ENCODE assay signal across 9 mouse cellular contexts in genomic region chr9:54738376-54738775, GRCm38 (mm10). TPM values are rescaled to one million over a fixed set of nuclear protein-coding genes. Genes with fewer than 3 reads are reported as not detected.
DNase-seq lines count a peak whose midpoint lies in the region; ATAC-seq lines count a peak whose summit lies in the region.
"Had no signal": no experiment of that assay in that cellular context is flagged by ENCODE, and none has a peak within 500 bp of the region (broad histone marks: within the 10 kb centered on the region; RNA-seq: fewer than 3 reads in every experiment).

No protein-coding gene starts in this region.

- H3K4me2 ChIP-seq in kidney, embryonic 16.5 days (replicated peaks; ENCODE audit: low read depth, low read length) = no peak overlapping the region

- DNase-seq in kidney, adult 18-20 months = peak; percentile 33
- peak; percentile 85 for DNase-seq in MN1 (ENCODE audit: low spot score)
- peak; percentile 70 to 77 for DNase-seq in cerebellum, postnatal 14 days
- DNase-seq in heart, postnatal 36 days = peak; percentile 15 to 28
- peak; percentile 48 for DNase-seq in left cerebral cortex, postnatal 36 days (ENCODE audit: low spot score in 2 of 2)
- peak; percentile 83 for DNase-seq in retina, embryonic 14.5 days (ENCODE audit: low spot score)
- no peak for DNase-seq in B cell, adult 2 months

- WGBS in kidney, embryonic 16.5 days = 15% methylated on average over 3 of the region's 3 CpGs

- H3K36me3 ChIP-seq in kidney, embryonic 16.5 days (ENCODE audit: insufficient read depth, low read length) = no peaks in the 10 kb centered on the region

- ATAC-seq in kidney, embryonic 16.5 days (ENCODE audit: low FRiP score, low TSS enrichment) = no peak

- peaks cover 8% of the 10 kb centered on the region for H3K4me1 ChIP-seq in kidney, embryonic 16.5 days (ENCODE audit: insufficient read depth, low read length)

- H3K9ac ChIP-seq in kidney, embryonic 16.5 days (replicated peaks; ENCODE audit: low read length) = no peak overlapping the region

- no peak overlapping the region for H3K4me3 ChIP-seq in kidney, embryonic 16.5 days (ENCODE audit: low read length)
- H3K4me3 ChIP-seq: erythroblast, embryonic 14.5 days had no signal

- H3K27me3 ChIP-seq in kidney, embryonic 16.5 days (ENCODE audit: insufficient read depth, low read length) = no peaks in the 10 kb centered on the region

- H3K27ac ChIP-seq in kidney, embryonic 16.5 days (ENCODE audit: low read length) = no peak overlapping the region

- H3K9me3 ChIP-seq in kidney, embryonic 16.5 days (ENCODE audit: low read length) = no peaks in the 10 kb centered on the region

- intact Hi-C loops in heart, postnatal 36 days (cut with DNase I) = loop anchor here (2.0 kb wide), 1 partner anchor 82 kb away; no protein-coding TSS in a partner anchor
- intact Hi-C loops in left cerebral cortex, postnatal 36 days (cut with DNase I) = loop anchor here (1.0 to 10.0 kb wide), 3 partner anchors 83 to 369 kb away; partner anchors contain the start of genes AY074887 and Psma4

RNA-seq across cellular contexts. Expression of gene Wdr61, which starts 4.1 kb away (rescaled TPM):
- polyA plus RNA-seq in kidney, embryonic 16.5 days (2015; fragmentation: Nextera tagmentation; extraction: Ambion mirVana) = 149 and 153 TPM in 2 replicates
- total RNA-seq in heart, postnatal 36 days (2021) = 10 to 100 TPM; 28.2 to 31.7 TPM
- 10 to 100 TPM; 51.8 to 52.7 TPM for total RNA-seq in left cerebral cortex, postnatal 36 days (2021)

RNA-seq across cellular contexts. Expression of gene Crabp1, which starts 26.2 kb away (rescaled TPM):
- polyA plus RNA-seq in kidney, embryonic 16.5 days (2015; fragmentation: Nextera tagmentation; extraction: Ambion mirVana) = 53.8 and 62.5 TPM in 2 replicates
- total RNA-seq in heart, postnatal 36 days (2021) = not detected
- 1 to 10 TPM; 1.8 to 2.6 TPM for total RNA-seq in left cerebral cortex, postnatal 36 days (2021)
- polyA plus RNA-seq: erythroblast, embryonic 14.5 days had no signal

RNA-seq across cellular contexts. Expression of gene Dnaja4, which starts 39.7 kb away (rescaled TPM):
- polyA plus RNA-seq in kidney, embryonic 16.5 days (2015; fragmentation: Nextera tagmentation; extraction: Ambion mirVana) = 3.1 and 3.7 TPM in 2 replicates
- total RNA-seq in heart, postnatal 36 days (2021) = 10 to 100 TPM; 71.4 to 80.4 TPM
- 10 to 100 TPM; 38.8 to 42.9 TPM for total RNA-seq in left cerebral cortex, postnatal 36 days (2021)

Comparison
In these comparisons a context has a peak if more than half of its experiments do, and no peak if none do; other contexts are left out.
1. DNase-seq: peak in kidney, adult 18-20 months (single experiment), MN1 (single experiment), cerebellum, postnatal 14 days (2 of 2), heart, postnatal 36 days (2 of 2), left cerebral cortex, postnatal 36 days (2 of 2) and retina, embryonic 14.5 days (single experiment); none in B cell, adult 2 months (0 of 2).